Mouse (Mus musculus): Measurements from ENCODE around the gene Cox8b.

DNA sequence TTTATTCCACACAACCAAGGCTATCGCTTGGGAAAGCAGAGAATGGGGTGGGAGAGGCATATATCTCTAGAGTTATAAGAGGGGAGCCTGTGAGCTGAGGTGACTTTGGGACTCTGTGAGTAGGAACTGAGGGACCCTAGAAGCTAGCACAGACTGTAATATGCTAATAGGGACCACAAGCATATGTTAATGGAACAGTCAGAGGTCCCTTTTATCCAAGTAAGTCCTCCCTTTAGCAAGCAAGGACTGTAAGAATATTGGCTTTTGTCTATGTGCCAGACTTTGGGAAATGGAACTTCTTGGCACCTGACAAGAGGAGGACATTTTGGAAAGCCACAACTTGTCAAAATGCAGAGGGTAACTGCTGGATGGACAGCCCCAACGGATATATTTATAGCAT is 38.6 kb upstream of the Cox8b start:
- TF ChIP-seq CTCF (IDR thresholded peaks at IDR 0.05; ENCODE audit: borderline replicate concordance, control insufficient read depth, extremely low read depth, insufficient read depth, low read length, poor library complexity) = no peak
- TF ChIP-seq POLR2A (IDR thresholded peaks at IDR 0.05; ENCODE audit: control insufficient read depth, extremely low read depth, insufficient read depth, low read length, poor library complexity) = no peak

Data from thymus, adult 2 months (tissue).